Mouse (Mus musculus): Measurements from ENCODE around the gene Elp1. TPM values are rescaled to one million over a fixed set of nuclear protein-coding genes. Genes with fewer than 3 reads are reported as not detected.

Elp1 gene
- total RNA-seq, 1 experiment: 75.7 TPM

DNA sequence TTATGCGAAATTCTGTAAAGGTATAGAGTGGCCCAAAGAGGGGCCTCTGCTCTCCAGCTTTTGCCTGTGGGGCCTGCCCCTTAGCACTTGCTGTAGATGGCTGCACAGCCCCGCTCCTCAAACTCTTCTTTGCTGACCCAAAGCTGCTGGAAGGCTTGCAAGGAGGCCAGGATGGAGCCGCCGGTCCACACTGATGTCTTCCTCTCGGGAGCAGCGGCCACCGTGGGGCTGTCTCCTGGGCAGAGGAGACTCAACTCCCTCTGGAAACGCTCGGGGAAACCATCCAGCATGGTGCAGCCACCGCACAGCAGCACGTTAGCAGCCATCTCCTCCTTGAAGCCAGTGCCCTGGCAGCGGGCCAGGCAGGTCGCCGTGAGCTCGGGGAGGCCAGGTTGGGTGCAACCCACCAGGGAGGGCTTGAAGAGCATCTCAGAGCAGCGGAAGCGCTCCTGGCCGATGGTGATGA, 62.1 kb downstream of the Elp1 start, which contains the start of gene Gm26657:
Gene Gm26657 (plus strand): TSS at position 51 of the 466 bp plus-strand sequence.
- Histone ChIP-seq H3K4me3 (ENCODE audit: insufficient read depth in 1 of 2, low read depth in 1 of 2, low read length in 2 of 2, poor library complexity in 1 of 2, severe bottlenecking in 1 of 2) (peak within 1 kb of the TSS; percentile 47 to 59), H3K9me3 (ENCODE audit: control insufficient read depth, insufficient read depth, low read depth, low read length) (no peaks in the 10 kb centered on the region), H3K9ac (ENCODE audit: insufficient read depth, low read depth, low read length, poor library complexity, severe bottlenecking) (no peak within 1 kb of the TSS), H3K36me3 (ENCODE audit: control insufficient read depth, insufficient read depth, low read length, poor library complexity, severe bottlenecking) (peaks cover 7% of the 10 kb centered on the region; the same call in 1 of the 2 replicates), H3K27ac (ENCODE audit: insufficient read depth, low read depth, low read length, poor library complexity, severe bottlenecking) (no peak within 1 kb of the TSS), H3K4me1 (ENCODE audit: control insufficient read depth in 2 of 2, insufficient read depth in 2 of 2, low read length in 2 of 2, poor library complexity in 1 of 2) (peaks cover 0 to 3% of the 10 kb centered on the region in 2 experiments; a peak in 1 of 4 replicates)
- DNase-seq (ENCODE audit: low read depth, low spot score): no peak
- no peak for TF ChIP-seq MAFK (IDR thresholded peaks at IDR 0.05; ENCODE audit: insufficient read depth, low read depth, low read length)
- no peak for TF ChIP-seq HCFC1 (IDR thresholded peaks at IDR 0.05; ENCODE audit: borderline replicate concordance, insufficient read depth, low read length)
- no peak for TF ChIP-seq CHD2 (IDR thresholded peaks at IDR 0.05; ENCODE audit: low read depth, low read length)
- no peak for TF ChIP-seq ZNF384 (IDR thresholded peaks at IDR 0.05; ENCODE audit: low read depth, low read length)
- TF ChIP-seq ZC3H11A (IDR thresholded peaks at IDR 0.05; ENCODE audit: borderline replicate concordance, low read depth, low read length): no peak
- in situ Hi-C loops (cut with MboI; ENCODE audit: low sequenced_read_pairs in 2 of 2, unreplicated experiment in 2 of 2): no loop called here

GRCm38 (mm10) chr4:56725839-56726238, 76.3 kb downstream of the Elp1 start:
- no peak overlapping the region for H3K9ac ChIP-seq (ENCODE audit: insufficient read depth, low read depth, low read length, poor library complexity, severe bottlenecking)
- no peaks in the 10 kb centered on the region for H3K36me3 ChIP-seq (ENCODE audit: control insufficient read depth, insufficient read depth, low read length, poor library complexity, severe bottlenecking)
- peak; percentile 63 for DNase-seq (ENCODE audit: low read depth, low spot score)
- H3K4me1 ChIP-seq (ENCODE audit: control insufficient read depth in 2 of 2, insufficient read depth in 2 of 2, low read length in 2 of 2, poor library complexity in 1 of 2): no peaks in the 10 kb centered on the region
- H3K27ac ChIP-seq (ENCODE audit: insufficient read depth, low read depth, low read length, poor library complexity, severe bottlenecking): no peak overlapping the region
- in situ Hi-C loops (cut with MboI; ENCODE audit: low sequenced_read_pairs in 2 of 2, unreplicated experiment in 2 of 2): no loop called here
- no peak for TF ChIP-seq ZNF384 (IDR thresholded peaks at IDR 0.05; ENCODE audit: low read depth, low read length)
- TF ChIP-seq ZC3H11A (IDR thresholded peaks at IDR 0.05; ENCODE audit: borderline replicate concordance, low read depth, low read length): no peak
- no peak for TF ChIP-seq CHD2 (IDR thresholded peaks at IDR 0.05; ENCODE audit: low read depth, low read length)
- no peak for TF ChIP-seq HCFC1 (IDR thresholded peaks at IDR 0.05; ENCODE audit: borderline replicate concordance, insufficient read depth, low read length)
- no peak for TF ChIP-seq MAFK (IDR thresholded peaks at IDR 0.05; ENCODE audit: insufficient read depth, low read depth, low read length)
- H3K9me3 ChIP-seq (ENCODE audit: control insufficient read depth, insufficient read depth, low read depth, low read length): no peaks in the 10 kb centered on the region; the same call in 1 of the 2 replicates
- H3K4me3 ChIP-seq (ENCODE audit: insufficient read depth in 1 of 2, low read depth in 1 of 2, low read length in 2 of 2, poor library complexity in 1 of 2, severe bottlenecking in 1 of 2): no peak overlapping the region

- H3K4me3 ChIP-seq (ENCODE audit: insufficient read depth in 1 of 2, low read depth in 1 of 2, low read length in 2 of 2, poor library complexity in 1 of 2, severe bottlenecking in 1 of 2): no peak overlapping the region
- no peaks in the 10 kb centered on the region for H3K4me1 ChIP-seq (ENCODE audit: control insufficient read depth in 2 of 2, insufficient read depth in 2 of 2, low read length in 2 of 2, poor library complexity in 1 of 2)
- H3K9me3 ChIP-seq (ENCODE audit: control insufficient read depth, insufficient read depth, low read depth, low read length): no peaks in the 10 kb centered on the region; the same call in 1 of the 2 replicates
- TF ChIP-seq MAFK (IDR thresholded peaks at IDR 0.05; ENCODE audit: insufficient read depth, low read depth, low read length) (no peak), ZC3H11A (IDR thresholded peaks at IDR 0.05; ENCODE audit: borderline replicate concordance, low read depth, low read length) (no peak), CHD2 (IDR thresholded peaks at IDR 0.05; ENCODE audit: low read depth, low read length) (no peak), HCFC1 (IDR thresholded peaks at IDR 0.05; ENCODE audit: borderline replicate concordance, insufficient read depth, low read length) (no peak), ZNF384 (IDR thresholded peaks at IDR 0.05; ENCODE audit: low read depth, low read length) (no peak)
- no peak overlapping the region for H3K27ac ChIP-seq (ENCODE audit: insufficient read depth, low read depth, low read length, poor library complexity, severe bottlenecking)
- H3K9ac ChIP-seq (ENCODE audit: insufficient read depth, low read depth, low read length, poor library complexity, severe bottlenecking): no peak overlapping the region
- H3K36me3 ChIP-seq (ENCODE audit: control insufficient read depth, insufficient read depth, low read length, poor library complexity, severe bottlenecking): no peaks in the 10 kb centered on the region
- in situ Hi-C loops (cut with MboI; ENCODE audit: low sequenced_read_pairs in 2 of 2, unreplicated experiment in 2 of 2): no loop called here
- DNase-seq (ENCODE audit: low read depth, low spot score): no peak
These were observed 78.9 kb downstream of the Elp1 start for GRCm38 (mm10) chr4:56723237-56723636.

DNA sequence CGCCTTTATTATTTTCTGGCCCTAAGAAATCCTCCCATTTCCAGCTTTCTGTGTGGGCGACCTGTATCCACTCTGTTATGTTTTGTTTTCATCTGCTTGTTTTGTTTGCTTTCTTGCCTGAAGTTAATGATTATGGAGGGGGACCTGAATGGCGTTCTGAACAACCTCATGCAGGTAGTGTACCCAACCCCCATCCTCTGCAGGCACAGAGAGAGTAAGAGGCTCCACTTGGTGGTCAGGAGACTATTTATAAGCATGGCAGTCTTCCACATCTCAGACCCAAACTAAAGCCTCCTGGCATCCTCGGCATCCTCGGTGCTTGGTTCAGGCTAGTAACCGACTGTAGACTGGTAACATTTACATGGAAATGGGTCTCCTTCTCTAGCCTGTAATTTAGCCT, 79.8 kb downstream of the Elp1 start:
- no peak for DNase-seq (ENCODE audit: low read depth, low spot score)
- in situ Hi-C loops (cut with MboI; ENCODE audit: low sequenced_read_pairs in 2 of 2, unreplicated experiment in 2 of 2): no loop called here
- no peaks in the 10 kb centered on the region for H3K4me1 ChIP-seq (ENCODE audit: control insufficient read depth in 2 of 2, insufficient read depth in 2 of 2, low read length in 2 of 2, poor library complexity in 1 of 2)
- H3K27ac ChIP-seq (ENCODE audit: insufficient read depth, low read depth, low read length, poor library complexity, severe bottlenecking): no peak overlapping the region
- H3K9ac ChIP-seq (ENCODE audit: insufficient read depth, low read depth, low read length, poor library complexity, severe bottlenecking): no peak overlapping the region
- H3K9me3 ChIP-seq (ENCODE audit: control insufficient read depth, insufficient read depth, low read depth, low read length): no peaks in the 10 kb centered on the region; the same call in 1 of the 2 replicates
- no peak overlapping the region for H3K4me3 ChIP-seq (ENCODE audit: insufficient read depth in 1 of 2, low read depth in 1 of 2, low read length in 2 of 2, poor library complexity in 1 of 2, severe bottlenecking in 1 of 2)
- TF ChIP-seq HCFC1 (IDR thresholded peaks at IDR 0.05; ENCODE audit: borderline replicate concordance, insufficient read depth, low read length) (no peak), ZC3H11A (IDR thresholded peaks at IDR 0.05; ENCODE audit: borderline replicate concordance, low read depth, low read length) (no peak), ZNF384 (IDR thresholded peaks at IDR 0.05; ENCODE audit: low read depth, low read length) (no peak), CHD2 (IDR thresholded peaks at IDR 0.05; ENCODE audit: low read depth, low read length) (no peak), MAFK (IDR thresholded peaks at IDR 0.05; ENCODE audit: insufficient read depth, low read depth, low read length) (no peak)
- no peaks in the 10 kb centered on the region for H3K36me3 ChIP-seq (ENCODE audit: control insufficient read depth, insufficient read depth, low read length, poor library complexity, severe bottlenecking)
